8 mouse cellular contexts compared by ENCODE assay signal in genomic region chr6:118592662-118593376, GRCm38 (mm10). TPM values are rescaled to one million over a fixed set of nuclear protein-coding genes. Genes with fewer than 3 reads are reported as not detected.
DNase-seq lines count a peak whose midpoint lies in the region; ATAC-seq and TF ChIP-seq lines count a peak whose summit lies in the region.

No protein-coding gene starts in this region.

- no peak for ATAC-seq in heart, postnatal 0 days (ENCODE audit: insufficient read depth, low read depth)
- peak; percentile 12; the same call in 1 of the 2 replicates for ATAC-seq in hindbrain, embryonic 15.5 days (ENCODE audit: low FRiP score, low read depth)
- no peak; the same call in 1 of the 2 replicates for ATAC-seq in midbrain, embryonic 15.5 days (replicated peaks)

- TF ChIP-seq CTCF in heart, postnatal 0 days (IDR thresholded peaks at IDR 0.05; ENCODE audit: low read depth), result no peak
- TF ChIP-seq CTCF in brain, embryonic 14.5 days (IDR thresholded peaks at IDR 0.05; ENCODE audit: borderline replicate concordance, extremely low read depth, insufficient read depth, insufficient read length), result no peak

- no peaks in the 10 kb centered on the region for H3K9me3 ChIP-seq in heart, postnatal 0 days (replicated peaks; ENCODE audit: control insufficient read depth, low read length)
- no peaks in the 10 kb centered on the region for H3K9me3 ChIP-seq in hindbrain, embryonic 15.5 days
- H3K9me3 ChIP-seq in midbrain, embryonic 15.5 days, result no peaks in the 10 kb centered on the region

- intact Hi-C loops in heart, postnatal 10 days (cut with DNase I), result no loop called here

- peak overlapping the region; percentile 47 for H3K4me2 ChIP-seq in heart, postnatal 0 days (ENCODE audit: low read depth, low read length)
- peak overlapping the region; percentile 51 for H3K4me2 ChIP-seq in hindbrain, embryonic 15.5 days
- H3K4me2 ChIP-seq in midbrain, embryonic 15.5 days, result peak overlapping the region; percentile 52

- H3K27me3 ChIP-seq in heart, postnatal 0 days (ENCODE audit: control insufficient read depth, insufficient read depth, low read length), result no peaks in the 10 kb centered on the region
- peaks cover 9% of the 10 kb centered on the region for H3K27me3 ChIP-seq in hindbrain, embryonic 15.5 days
- no peaks in the 10 kb centered on the region for H3K27me3 ChIP-seq in midbrain, embryonic 15.5 days (replicated peaks)

- no peak for TF ChIP-seq EP300 in heart, postnatal 0 days (IDR thresholded peaks at IDR 0.05; ENCODE audit: low read depth)

- no peak for TF ChIP-seq POLR2A in brain, embryonic 14.5 days (IDR thresholded peaks at IDR 0.05; ENCODE audit: borderline replicate concordance, extremely low read depth, insufficient read depth, insufficient read length, poor library complexity, severe bottlenecking)

- H3K36me3 ChIP-seq in heart, postnatal 0 days (replicated peaks; ENCODE audit: control insufficient read depth, insufficient read depth, low read length), result peaks cover 52% of the 10 kb centered on the region
- peaks cover 8% of the 10 kb centered on the region for H3K36me3 ChIP-seq in hindbrain, embryonic 15.5 days
- peaks cover 20% of the 10 kb centered on the region; the same call in 1 of the 2 replicates for H3K36me3 ChIP-seq in midbrain, embryonic 15.5 days (replicated peaks)

- WGBS in heart, postnatal 0 days, result 62% methylated on average over 21 of the region's 21 CpGs
- whole genome bisulfite sequencing in hindbrain, embryonic 15.5 days, result 26% methylated on average over 21 of the region's 21 CpGs
- WGBS in midbrain, embryonic 15.5 days, result 15% methylated on average over 21 of the region's 21 CpGs

- H3K9ac ChIP-seq in heart, postnatal 0 days (replicated peaks; ENCODE audit: low read depth, low read length), result no peak overlapping the region
- no peak overlapping the region for H3K9ac ChIP-seq in hindbrain, embryonic 15.5 days
- H3K9ac ChIP-seq in midbrain, embryonic 15.5 days, result peak overlapping the region; percentile 4; the same call in 1 of the 2 replicates

- H3K4me3 ChIP-seq in heart, postnatal 0 days (ENCODE audit: low read depth, low read length), result peak overlapping the region; percentile 22
- peak overlapping the region; percentile 15 for H3K4me3 ChIP-seq in hindbrain, embryonic 15.5 days
- H3K4me3 ChIP-seq in midbrain, embryonic 15.5 days, result peak overlapping the region; percentile 27

- no peaks in the 10 kb centered on the region for H3K4me1 ChIP-seq in heart, postnatal 0 days (ENCODE audit: control insufficient read depth, insufficient read depth)
- peaks cover 13% of the 10 kb centered on the region for H3K4me1 ChIP-seq in hindbrain, embryonic 15.5 days (replicated peaks)
- peaks cover 17% of the 10 kb centered on the region for H3K4me1 ChIP-seq in midbrain, embryonic 15.5 days

- DNase-seq in heart, postnatal 0 days (ENCODE audit: low spot score), result no peak
- no peak for DNase-seq in heart, postnatal 10 days
- peak; percentile 12 for DNase-seq in brain, embryonic 14.5 days (ENCODE audit: low read depth)
- DNase-seq in right cerebral cortex, postnatal 4 days, result no peak
- DNase-seq in layer of hippocampus, adult 9-11 months, result no peak
- DNase-seq in left cerebral cortex, adult 11 months (ENCODE audit: low spot score), result no peak

- no peak overlapping the region for H3K27ac ChIP-seq in heart, postnatal 0 days (ENCODE audit: low read depth)
- no peak overlapping the region for H3K27ac ChIP-seq in hindbrain, embryonic 15.5 days (replicated peaks)
- no peak overlapping the region for H3K27ac ChIP-seq in midbrain, embryonic 15.5 days

RNA-seq across cellular contexts. Expression of gene Ankrd26, which starts 30.8 kb away (rescaled TPM):
- 1.4 and 2.6 TPM in 2 replicates for total RNA-seq in heart, postnatal 0 days (2014; rRNA removed; ENCODE audit: low replicate concordance)
- 3.9 and 4.0 TPM in 2 replicates for polyA plus RNA-seq in heart, postnatal 0 days (2015; fragmentation: Nextera tagmentation; extraction: Ambion mirVana)
- 1 to 10 TPM; 2.1 to 3.4 TPM for total RNA-seq in heart, postnatal 10 days (2021)
- 10.5 and 11.3 TPM in 2 replicates for polyA plus RNA-seq in brain, embryonic 14.5 days (2012; rRNA removed)
- polyA plus RNA-seq in hindbrain, embryonic 15.5 days (2015; fragmentation: Nextera tagmentation; extraction: Ambion mirVana), result 14.5 and 19.1 TPM in 2 replicates
- polyA plus RNA-seq in midbrain, embryonic 15.5 days (2015; fragmentation: Nextera tagmentation; extraction: Ambion mirVana), result 16.7 and 17.6 TPM in 2 replicates
